Mouse (Mus musculus) CD4-positive, CD25-positive, alpha-beta regulatory T cell, adult 2 months (primary cell): ENCODE measurements around the gene Sdhaf3.
A peak's percentile ranks its signal among the peaks of the same experiment; 100 is the strongest.
"Not testable (repeated sequence)": the region's sequence is repeated elsewhere in the genome, so short reads cannot be mapped to it uniquely, and the experiment has no call there.

Experiments
- DNase-seq: peaks from one replicate; pipeline ENCODE4 v3.0.0-alpha.2; 2012; ENCODE audit warnings: low read depth, low spot score

Gene Sdhaf3

GRCm38 (mm10) chr6:6955764-6956561 is at the start of gene Sdhaf3:
Sdhaf3 (plus strand) TSS chr6:6956004.
- DNase-seq = peak; percentile 98

GRCm38 (mm10) chr6:6909586-6909985 is 46.2 kb upstream of the Sdhaf3 start:
- DNase-seq = no peak

GRCm38 (mm10) chr6:6914304-6914703 is 41.5 kb upstream of the Sdhaf3 start:
- no peak for DNase-seq

- peak; percentile 47 for DNase-seq
Observed at GRCm38 (mm10) chr6:6914849-6915525, 40.8 kb upstream of the Sdhaf3 start.

- no peak for DNase-seq
Observed at GRCm38 (mm10) chr6:6915526-6915915, 40.3 kb upstream of the Sdhaf3 start.

GRCm38 (mm10) chr6:6917334-6917733 is 38.5 kb upstream of the Sdhaf3 start:
- no peak for DNase-seq

GRCm38 (mm10) chr6:6925264-6925663 is 30.5 kb upstream of the Sdhaf3 start:
- DNase-seq = no peak

GRCm38 (mm10) chr6:6930831-6931230 is 25.0 kb upstream of the Sdhaf3 start:
- no peak for DNase-seq

GRCm38 (mm10) chr6:6931507-6931906 is 24.3 kb upstream of the Sdhaf3 start:
- DNase-seq = no peak

GRCm38 (mm10) chr6:6940845-6941244 is 15.0 kb upstream of the Sdhaf3 start:
- DNase-seq = no peak

- peak; percentile 32 for DNase-seq
Observed at GRCm38 (mm10) chr6:6942813-6943212, 13.0 kb upstream of the Sdhaf3 start.

GRCm38 (mm10) chr6:6947650-6948049 is 8.2 kb upstream of the Sdhaf3 start:
- no peak for DNase-seq

GRCm38 (mm10) chr6:6955395-6955763 is 425 bp upstream of the Sdhaf3 start:
- no peak for DNase-seq

GRCm38 (mm10) chr6:6959234-6959633 is 3.4 kb downstream of the Sdhaf3 start:
- not testable (repeated sequence) for DNase-seq

- no peak for DNase-seq
Observed at GRCm38 (mm10) chr6:6997226-6997946, 41.6 kb downstream of the Sdhaf3 start.

GRCm38 (mm10) chr6:6997956-6998355 is 42.2 kb downstream of the Sdhaf3 start:
- no peak for DNase-seq

GRCm38 (mm10) chr6:6999015-6999414 is 43.2 kb downstream of the Sdhaf3 start:
- DNase-seq = no peak

GRCm38 (mm10) chr6:7003085-7003484 is 47.3 kb downstream of the Sdhaf3 start:
- no peak for DNase-seq

GRCm38 (mm10) chr6:7004005-7004404 is 48.2 kb downstream of the Sdhaf3 start:
- no peak for DNase-seq

GRCm38 (mm10) chr6:7038087-7038486 is 82.3 kb downstream of the Sdhaf3 start:
- no peak for DNase-seq

GRCm38 (mm10) chr6:7038835-7039234 is 83.0 kb downstream of the Sdhaf3 start:
- DNase-seq = no peak

GRCm38 (mm10) chr6:7041912-7042311 is 86.1 kb downstream of the Sdhaf3 start:
- DNase-seq = no peak
